Mouse (Mus musculus): Measurements from ENCODE around the gene Sik2. TPM values are rescaled to one million over a fixed set of nuclear protein-coding genes. Genes with fewer than 3 reads are reported as not detected.

Sik2 gene
- total and polyA plus RNA-seq, 3 experiments = 7.5 to 12.1 TPM; not detected in 1

- Histone ChIP-seq H3K4me1 (ENCODE audit: control insufficient read depth in 1 of 2, insufficient read depth in 2 of 2, low read length in 2 of 2) (peaks cover 3 to 18% of the 10 kb centered on the region in 2 experiments), H3K4me3 (ENCODE audit: control insufficient read depth in 1 of 2, insufficient read depth in 1 of 2, low read depth in 2 of 2, low read length in 2 of 2) (peak overlapping the region in 1 of 2 experiments; percentile 94; a peak in 2 of 4 replicates), H3K79me2 (ENCODE audit: control insufficient read depth, insufficient read depth, low read length, poor library complexity) (peaks cover 30% of the 10 kb centered on the region), H3K9ac (ENCODE audit: control insufficient read depth, low read depth, low read length, poor library complexity, severe bottlenecking) (peak overlapping the region; percentile 100), H3K36me3 (ENCODE audit: control insufficient read depth in 1 of 2, insufficient read depth in 2 of 2, low read length in 2 of 2) (peaks cover 0 to 34% of the 10 kb centered on the region in 2 experiments; a peak in 2 of 4 replicates), H3K9me3 (replicated peaks; ENCODE audit: insufficient read depth, low read length) (no peaks in the 10 kb centered on the region), H3K27ac (ENCODE audit: control insufficient read depth, low read depth, low read length) (no peak overlapping the region), H3K27me3 (ENCODE audit: control insufficient read depth in 1 of 2, insufficient read depth in 2 of 2, low read length in 2 of 2) (no peaks in the 10 kb centered on the region)
- peak; percentile 90 for DNase-seq (ENCODE audit: low read depth, low spot score)
- TF ChIP-seq ZMIZ1 (IDR thresholded peaks at IDR 0.05; ENCODE audit: low read depth, low read length) (no peak), KAT2A (conservative IDR thresholded peaks at IDR 0.05; ENCODE audit: low read depth, low read length) (no peak), MAX (IDR thresholded peaks at IDR 0.05; ENCODE audit: low read length) (no peak), TCF12 (IDR thresholded peaks at IDR 0.05; ENCODE audit: low read depth, low read length) (no peak), MYC (IDR thresholded peaks at IDR 0.05; ENCODE audit: low read depth, low read length) (0 out of 2 replicates have a peak, but pooled peaks have one; percentile 25), TAL1 (IDR thresholded peaks at IDR 0.05; ENCODE audit: low read length) (no peak), MAZ (IDR thresholded peaks at IDR 0.05; ENCODE audit: low read depth, low read length) (no peak), BHLHE40 (IDR thresholded peaks at IDR 0.05; ENCODE audit: borderline replicate concordance, low read depth, low read length) (no peak), EP300 (IDR thresholded peaks at IDR 0.05; ENCODE audit: low read depth in 1 of 2, low read length in 2 of 2) (no peak), ELF1 (IDR thresholded peaks at IDR 0.05; ENCODE audit: low read depth, low read length) (no peak), CHD1 (IDR thresholded peaks at IDR 0.05; ENCODE audit: low read depth, low read length) (no peak), JUND (IDR thresholded peaks at IDR 0.05; ENCODE audit: low read depth, low read length) (no peak), USF2 (IDR thresholded peaks at IDR 0.05; ENCODE audit: borderline replicate concordance in 1 of 2, insufficient read depth in 1 of 2, low read depth in 1 of 2, low read length in 2 of 2) (no peak), NRF1 (IDR thresholded peaks at IDR 0.05; ENCODE audit: insufficient read depth, low read depth, low read length, poor library complexity, severe bottlenecking) (no peak), MAFK (IDR thresholded peaks at IDR 0.05; ENCODE audit: borderline replicate concordance, low read depth, low read length) (no peak), CTCF (IDR thresholded peaks at IDR 0.05 in 2 of 3, conservative IDR thresholded peaks at IDR 0.05 in 1 of 3; ENCODE audit: control insufficient read depth in 1 of 3, insufficient read depth in 1 of 3, low read depth in 2 of 3, low read length in 3 of 3, poor library complexity in 1 of 3, severe bottlenecking in 1 of 3) (peak; percentile 28 to 79 (median 71); a peak in 5 of 6 replicates), TBP (IDR thresholded peaks at IDR 0.05; ENCODE audit: low read depth, low read length) (no peak), POLR2AphosphoS5 (IDR thresholded peaks at IDR 0.05; ENCODE audit: borderline replicate concordance, low read depth, low read length) (no peak), NELFE (IDR thresholded peaks at IDR 0.05; ENCODE audit: low read depth, low read length) (no peak), ETS1 (IDR thresholded peaks at IDR 0.05; ENCODE audit: low read depth, low read length) (peak; percentile 37; the same call in 1 of the 2 replicates), MEF2A (IDR thresholded peaks at IDR 0.05; ENCODE audit: extremely low read depth, insufficient replicate concordance, low read depth, low read length, poor library complexity, severe bottlenecking) (no peak), MXI1 (IDR thresholded peaks at IDR 0.05; ENCODE audit: low read depth, low read length) (peak; percentile 77), POLR2A (IDR thresholded peaks at IDR 0.05; ENCODE audit: control insufficient read depth in 1 of 2, insufficient read depth in 1 of 2, low read depth in 1 of 2, low read length in 2 of 2, poor library complexity in 1 of 2) (no peak), MYB (IDR thresholded peaks at IDR 0.05; ENCODE audit: low read depth, low read length) (no peak), E2F4 (IDR thresholded peaks at IDR 0.05; ENCODE audit: borderline replicate concordance, low read depth, low read length) (no peak), RAD21 (IDR thresholded peaks at IDR 0.05; ENCODE audit: low read depth, low read length) (peak; percentile 69), HCFC1 (IDR thresholded peaks at IDR 0.05; ENCODE audit: low read depth, low read length) (no peak), SIN3A (IDR thresholded peaks at IDR 0.05; ENCODE audit: low read length) (peak; percentile 82), GABPA (IDR thresholded peaks at IDR 0.05; ENCODE audit: low read depth, low read length) (no peak), GATA1 (IDR thresholded peaks at IDR 0.05; ENCODE audit: low read depth, low read length) (no peak), ZKSCAN1 (IDR thresholded peaks at IDR 0.05; ENCODE audit: low read depth, low read length) (no peak), ZNF384 (IDR thresholded peaks at IDR 0.05; ENCODE audit: low read depth, low read length) (no peak), CHD2 (IDR thresholded peaks at IDR 0.05; ENCODE audit: low read length) (no peak), ZC3H11A (IDR thresholded peaks at IDR 0.05; ENCODE audit: low read depth, low read length) (peak; percentile 50; the same call in 1 of the 2 replicates), UBTF (IDR thresholded peaks at IDR 0.05; ENCODE audit: borderline replicate concordance, insufficient read depth, low read depth, low read length) (no peak), SMC3 (IDR thresholded peaks at IDR 0.05; ENCODE audit: low read depth, low read length) (peak; percentile 77), POLR2AphosphoS2 (IDR thresholded peaks at IDR 0.05; ENCODE audit: low read length) (no peak), RCOR1 (IDR thresholded peaks at IDR 0.05; ENCODE audit: low read depth, low read length) (no peak)
Measured at GRCm38 (mm10) chr9:51006846-51007245, 2.0 kb downstream of the Sik2 start.

All from MEL (cell line).